Mouse (Mus musculus): Measurements from ENCODE around the gene Adrb1. TPM values are rescaled to one million over a fixed set of nuclear protein-coding genes. Genes with fewer than 3 reads are reported as not detected.

Adrb1 gene
- 1.0 and 1.3 TPM in 2 replicates for polyA plus RNA-seq (2015; fragmentation: Nextera tagmentation; extraction: Ambion mirVana)

- no peaks in the 10 kb centered on the region for H3K36me3 ChIP-seq (ENCODE audit: control insufficient read depth, insufficient read depth)
- H3K9ac ChIP-seq (ENCODE audit: low read depth, low read length), result peak within 1 kb of the TSS; percentile 46; the same call in 1 of the 2 replicates
- no peak within 1 kb of the TSS for H3K27ac ChIP-seq (ENCODE audit: low read depth, low read length)
- H3K4me2 ChIP-seq (replicated peaks; ENCODE audit: low read depth), result peak within 1 kb of the TSS; percentile 90
- TF ChIP-seq CTCF (IDR thresholded peaks at IDR 0.05; ENCODE audit: low read depth), result peak; percentile 16; the same call in 1 of the 2 replicates
- peak within 1 kb of the TSS; percentile 54 for H3K4me3 ChIP-seq (ENCODE audit: low read depth, low read length)
- peaks cover 12% of the 10 kb centered on the region; the same call in 1 of the 2 replicates for H3K4me1 ChIP-seq (replicated peaks; ENCODE audit: control insufficient read depth, insufficient read depth, low read length)
- ATAC-seq, result no peak
- no peaks in the 10 kb centered on the region for H3K9me3 ChIP-seq (ENCODE audit: control insufficient read depth)
- under 1% methylated on average over 36 of the region's 63 CpGs for WGBS
- peaks cover 57% of the 10 kb centered on the region for H3K27me3 ChIP-seq (replicated peaks; ENCODE audit: control insufficient read depth, insufficient read depth, low read length)
Observed at GRCm38 (mm10) chr19:56721387-56722211, at the start of gene Adrb1. Adrb1 (plus strand) TSS chr19:56722199.

- no peak for TF ChIP-seq CTCF (IDR thresholded peaks at IDR 0.05; ENCODE audit: low read depth)
- Histone ChIP-seq H3K27ac (ENCODE audit: low read depth, low read length) (no peak overlapping the region), H3K9me3 (ENCODE audit: control insufficient read depth) (no peaks in the 10 kb centered on the region), H3K36me3 (ENCODE audit: control insufficient read depth, insufficient read depth) (no peaks in the 10 kb centered on the region), H3K27me3 (replicated peaks; ENCODE audit: control insufficient read depth, insufficient read depth, low read length) (no peaks in the 10 kb centered on the region), H3K4me1 (replicated peaks; ENCODE audit: control insufficient read depth, insufficient read depth, low read length) (0 out of 2 replicates have a peak, but pooled peaks cover 2% of the 10 kb centered on the region), H3K4me3 (ENCODE audit: low read depth, low read length) (no peak overlapping the region), H3K4me2 (replicated peaks; ENCODE audit: low read depth) (no peak overlapping the region), H3K9ac (ENCODE audit: low read depth, low read length) (no peak overlapping the region)
- 79% methylated on average over 5 of the region's 5 CpGs for WGBS
- ATAC-seq, result no peak
Observed at GRCm38 (mm10) chr19:56675690-56676089, 46.3 kb upstream of the Adrb1 start.

GRCm38 (mm10) chr19:56676506-56676905 is 45.5 kb upstream of the Adrb1 start:
- Histone ChIP-seq H3K4me2 (replicated peaks; ENCODE audit: low read depth) (no peak overlapping the region), H3K4me1 (replicated peaks; ENCODE audit: control insufficient read depth, insufficient read depth, low read length) (0 out of 2 replicates have a peak, but pooled peaks cover 2% of the 10 kb centered on the region), H3K27ac (ENCODE audit: low read depth, low read length) (no peak overlapping the region), H3K4me3 (ENCODE audit: low read depth, low read length) (no peak overlapping the region), H3K36me3 (ENCODE audit: control insufficient read depth, insufficient read depth) (no peaks in the 10 kb centered on the region), H3K9me3 (ENCODE audit: control insufficient read depth) (no peaks in the 10 kb centered on the region), H3K27me3 (replicated peaks; ENCODE audit: control insufficient read depth, insufficient read depth, low read length) (no peaks in the 10 kb centered on the region), H3K9ac (ENCODE audit: low read depth, low read length) (no peak overlapping the region)
- TF ChIP-seq CTCF (IDR thresholded peaks at IDR 0.05; ENCODE audit: low read depth), result no peak
- WGBS, result 89% methylated on average over 4 of the region's 4 CpGs
- ATAC-seq, result no peak

GRCm38 (mm10) chr19:56677611-56678010 is 44.4 kb upstream of the Adrb1 start:
- no peak for TF ChIP-seq CTCF (IDR thresholded peaks at IDR 0.05; ENCODE audit: low read depth)
- WGBS, result 48% methylated on average over 8 of the region's 8 CpGs
- Histone ChIP-seq H3K27ac (ENCODE audit: low read depth, low read length) (no peak overlapping the region), H3K36me3 (ENCODE audit: control insufficient read depth, insufficient read depth) (no peaks in the 10 kb centered on the region), H3K27me3 (replicated peaks; ENCODE audit: control insufficient read depth, insufficient read depth, low read length) (no peaks in the 10 kb centered on the region), H3K9me3 (ENCODE audit: control insufficient read depth) (no peaks in the 10 kb centered on the region), H3K4me2 (replicated peaks; ENCODE audit: low read depth) (no peak overlapping the region), H3K9ac (ENCODE audit: low read depth, low read length) (no peak overlapping the region), H3K4me3 (ENCODE audit: low read depth, low read length) (no peak overlapping the region), H3K4me1 (replicated peaks; ENCODE audit: control insufficient read depth, insufficient read depth, low read length) (0 out of 2 replicates have a peak, but pooled peaks cover 2% of the 10 kb centered on the region)
- no peak for ATAC-seq

- no peak for ATAC-seq
- 77% methylated on average over 9 of the region's 9 CpGs for WGBS
- H3K9me3 ChIP-seq (ENCODE audit: control insufficient read depth), result no peaks in the 10 kb centered on the region
- H3K36me3 ChIP-seq (ENCODE audit: control insufficient read depth, insufficient read depth), result no peaks in the 10 kb centered on the region
- H3K4me2 ChIP-seq (replicated peaks; ENCODE audit: low read depth), result no peak overlapping the region
- H3K4me1 ChIP-seq (replicated peaks; ENCODE audit: control insufficient read depth, insufficient read depth, low read length), result 0 out of 2 replicates have a peak, but pooled peaks cover 2% of the 10 kb centered on the region
- no peak for TF ChIP-seq CTCF (IDR thresholded peaks at IDR 0.05; ENCODE audit: low read depth)
- H3K9ac ChIP-seq (ENCODE audit: low read depth, low read length), result no peak overlapping the region
- H3K4me3 ChIP-seq (ENCODE audit: low read depth, low read length), result no peak overlapping the region
- no peaks in the 10 kb centered on the region for H3K27me3 ChIP-seq (replicated peaks; ENCODE audit: control insufficient read depth, insufficient read depth, low read length)
- no peak overlapping the region for H3K27ac ChIP-seq (ENCODE audit: low read depth, low read length)
Observed at GRCm38 (mm10) chr19:56678516-56678915, 43.5 kb upstream of the Adrb1 start.

GRCm38 (mm10) chr19:56679213-56679965 is 42.6 kb upstream of the Adrb1 start:
- no peak overlapping the region for H3K9ac ChIP-seq (ENCODE audit: low read depth, low read length)
- H3K27ac ChIP-seq (ENCODE audit: low read depth, low read length), result no peak overlapping the region
- 0 out of 2 replicates have a peak, but pooled peaks cover 2% of the 10 kb centered on the region for H3K4me1 ChIP-seq (replicated peaks; ENCODE audit: control insufficient read depth, insufficient read depth, low read length)
- H3K27me3 ChIP-seq (replicated peaks; ENCODE audit: control insufficient read depth, insufficient read depth, low read length), result no peaks in the 10 kb centered on the region
- H3K9me3 ChIP-seq (ENCODE audit: control insufficient read depth), result no peaks in the 10 kb centered on the region
- 78% methylated on average over 18 of the region's 18 CpGs for WGBS
- ATAC-seq, result no peak
- no peak for TF ChIP-seq CTCF (IDR thresholded peaks at IDR 0.05; ENCODE audit: low read depth)
- H3K4me3 ChIP-seq (ENCODE audit: low read depth, low read length), result no peak overlapping the region
- no peaks in the 10 kb centered on the region for H3K36me3 ChIP-seq (ENCODE audit: control insufficient read depth, insufficient read depth)
- no peak overlapping the region for H3K4me2 ChIP-seq (replicated peaks; ENCODE audit: low read depth)

Measured in intestine, postnatal 0 days (tissue).